Mouse (Mus musculus): ENCODE results near the gene Myl3. TPM values are rescaled to one million over a fixed set of nuclear protein-coding genes. Genes with fewer than 3 reads are reported as not detected.

Myl3 gene
- total and polyA plus RNA-seq, 3 experiments = not detected

GRCm38 (mm10) chr9:110699574-110699973 lies 42.1 kb upstream of the Myl3 start:
- Histone ChIP-seq H3K27ac (ENCODE audit: insufficient read depth, low read depth) (no peak overlapping the region), H3K4me1 (ENCODE audit: control insufficient read depth in 1 of 2, insufficient read depth in 2 of 2) (peaks cover 0 to 5% of the 10 kb centered on the region in 2 experiments; a peak in 2 of 4 replicates), H3K4me2 (ENCODE audit: insufficient read depth, low read depth, poor library complexity, severe bottlenecking) (no peak overlapping the region), H3K9me3 (replicated peaks; ENCODE audit: low read length) (no peaks in the 10 kb centered on the region), H3K9ac (ENCODE audit: insufficient read depth, low read depth) (no peak overlapping the region), H3K36me3 (replicated peaks in 1 of 2; ENCODE audit: control insufficient read depth in 1 of 2, insufficient read depth in 1 of 2, low read length in 1 of 2) (peaks cover 20 to 84% of the 10 kb centered on the region in 2 experiments), H3K79me2 (replicated peaks; ENCODE audit: control insufficient read depth, extremely low read depth, insufficient read depth, poor library complexity, severe bottlenecking) (no peaks in the 10 kb centered on the region), H3K27me3 (replicated peaks) (no peaks in the 10 kb centered on the region), H3K4me3 (replicated peaks in 1 of 3; ENCODE audit: low read depth in 2 of 3, low read length in 2 of 3, poor library complexity in 1 of 3) (no peak overlapping the region)
- in situ Hi-C loops (cut with MboI; ENCODE audit: low pct_ligation_motif_present, low pct_unique_long_range_greater_than_20kb, low sequenced_read_pairs) (no loop called here), dilution Hi-C loops (cut with MboI; ENCODE audit: extremely low pct_ligation_motif_present, extremely low pct_unique_long_range_greater_than_20kb, low sequenced_read_pairs) (no loop called here)
- TF ChIP-seq PAX5 (IDR thresholded peaks at IDR 0.05; ENCODE audit: low read length) (no peak), MYC (IDR thresholded peaks at IDR 0.05; ENCODE audit: low read depth, low read length) (no peak), USF2 (conservative IDR thresholded peaks at IDR 0.05; ENCODE audit: low read depth, low read length) (no peak), BHLHE40 (IDR thresholded peaks at IDR 0.05; ENCODE audit: low read depth, low read length) (no peak), ZC3H11A (IDR thresholded peaks at IDR 0.05; ENCODE audit: low read depth, low read length) (no peak), TBP (conservative IDR thresholded peaks at IDR 0.05; ENCODE audit: low read depth, low read length) (no peak), ETS1 (conservative IDR thresholded peaks at IDR 0.05; ENCODE audit: low read depth, low read length) (no peak), POLR2A (IDR thresholded peaks at IDR 0.05; ENCODE audit: low read depth, low read length) (no peak), NELFE (IDR thresholded peaks at IDR 0.05; ENCODE audit: low read depth, low read length) (no peak), ZKSCAN1 (IDR thresholded peaks at IDR 0.05; ENCODE audit: borderline replicate concordance, low read depth, low read length) (no peak), MAZ (IDR thresholded peaks at IDR 0.05; ENCODE audit: low read depth, low read length) (no peak), MAFK (IDR thresholded peaks at IDR 0.05; ENCODE audit: insufficient replicate concordance, low read length) (no peak), CHD2 (IDR thresholded peaks at IDR 0.05; ENCODE audit: low read length) (no peak), EP300 (IDR thresholded peaks at IDR 0.05; ENCODE audit: low read length) (no peak), JUN (IDR thresholded peaks at IDR 0.05; ENCODE audit: insufficient read depth, low read depth, low read length) (no peak), MEF2A (IDR thresholded peaks at IDR 0.05; ENCODE audit: borderline replicate concordance, low read depth, low read length) (no peak), SMC3 (IDR thresholded peaks at IDR 0.05; ENCODE audit: low read depth, low read length) (no peak)
- no peak for DNase-seq (ENCODE audit: extremely low read depth)

- Histone ChIP-seq H3K4me1 (ENCODE audit: control insufficient read depth in 1 of 2, insufficient read depth in 2 of 2) (peaks cover 0 to 9% of the 10 kb centered on the region in 2 experiments; a peak in 2 of 4 replicates), H3K9ac (ENCODE audit: insufficient read depth, low read depth) (no peak overlapping the region), H3K4me2 (ENCODE audit: insufficient read depth, low read depth, poor library complexity, severe bottlenecking) (no peak overlapping the region), H3K27ac (ENCODE audit: insufficient read depth, low read depth) (no peak overlapping the region), H3K4me3 (replicated peaks in 1 of 3; ENCODE audit: low read depth in 2 of 3, low read length in 2 of 3, poor library complexity in 1 of 3) (no peak overlapping the region), H3K79me2 (replicated peaks; ENCODE audit: control insufficient read depth, extremely low read depth, insufficient read depth, poor library complexity, severe bottlenecking) (no peaks in the 10 kb centered on the region), H3K27me3 (replicated peaks) (no peaks in the 10 kb centered on the region), H3K9me3 (replicated peaks; ENCODE audit: low read length) (no peaks in the 10 kb centered on the region), H3K36me3 (replicated peaks in 1 of 2; ENCODE audit: control insufficient read depth in 1 of 2, insufficient read depth in 1 of 2, low read length in 1 of 2) (peaks cover 14 to 78% of the 10 kb centered on the region in 2 experiments)
- DNase-seq (ENCODE audit: extremely low read depth) = no peak
- dilution Hi-C loops (cut with MboI; ENCODE audit: extremely low pct_ligation_motif_present, extremely low pct_unique_long_range_greater_than_20kb, low sequenced_read_pairs) (no loop called here), in situ Hi-C loops (cut with MboI; ENCODE audit: low pct_ligation_motif_present, low pct_unique_long_range_greater_than_20kb, low sequenced_read_pairs) (no loop called here)
- TF ChIP-seq BHLHE40 (IDR thresholded peaks at IDR 0.05; ENCODE audit: low read depth, low read length) (no peak), POLR2A (IDR thresholded peaks at IDR 0.05; ENCODE audit: low read depth, low read length) (no peak), USF1 (IDR thresholded peaks at IDR 0.05; ENCODE audit: low read depth, low read length) (no peak), RAD21 (IDR thresholded peaks at IDR 0.05; ENCODE audit: low read depth, low read length) (no peak), KAT2A (IDR thresholded peaks at IDR 0.05; ENCODE audit: insufficient replicate concordance, low read length) (no peak), SIN3A (IDR thresholded peaks at IDR 0.05; ENCODE audit: low read length) (no peak), ZNF384 (IDR thresholded peaks at IDR 0.05; ENCODE audit: low read depth, low read length) (no peak), NRF1 (IDR thresholded peaks at IDR 0.05; ENCODE audit: low read depth, low read length) (no peak), MXI1 (IDR thresholded peaks at IDR 0.05; ENCODE audit: low read depth, low read length) (no peak), ZMIZ1 (IDR thresholded peaks at IDR 0.05; ENCODE audit: low read depth, low read length) (no peak), JUN (IDR thresholded peaks at IDR 0.05; ENCODE audit: insufficient read depth, low read depth, low read length) (no peak), POLR2AphosphoS2 (IDR thresholded peaks at IDR 0.05; ENCODE audit: low read depth, low read length) (no peak), E2F4 (IDR thresholded peaks at IDR 0.05; ENCODE audit: insufficient replicate concordance, low read depth, low read length) (no peak), NELFE (IDR thresholded peaks at IDR 0.05; ENCODE audit: low read depth, low read length) (no peak), MEF2A (IDR thresholded peaks at IDR 0.05; ENCODE audit: borderline replicate concordance, low read depth, low read length) (no peak), HCFC1 (IDR thresholded peaks at IDR 0.05; ENCODE audit: low read depth, low read length) (no peak)
These were observed 40.3 kb upstream of the Myl3 start for GRCm38 (mm10) chr9:110701114-110702032.
